Mouse (Mus musculus) cerebellum, postnatal 14 days (tissue): ENCODE measurements around the gene Srek1ip1.
A peak's percentile ranks its signal among the peaks of the same experiment; 100 is the strongest.

Experiments used
- DNase-seq, 2 experiments: peaks; one replicate each; pipeline ENCODE4 v3.0.0; 2021; ENCODE audit warnings: mixed read lengths in 2 of 2

Gene Srek1ip1

GRCm38 (mm10) chr13:104843295-104844089, 51.2 kb downstream of the Srek1ip1 start:
- no peak for DNase-seq

- no peak for DNase-seq
Measured at GRCm38 (mm10) chr13:104853645-104854044, 61.4 kb downstream of the Srek1ip1 start.

GRCm38 (mm10) chr13:104863127-104863979, 71.1 kb downstream of the Srek1ip1 start, which contains the start of gene Shisal2b:
Gene Shisal2b (minus strand): TSS chr13:104863893.
- peak; percentile 70 to 73 for DNase-seq

GRCm38 (mm10) chr13:104866726-104867125, 74.4 kb downstream of the Srek1ip1 start:
- peak; percentile 40 to 43 for DNase-seq

- no peak for DNase-seq
Measured at GRCm38 (mm10) chr13:104869907-104870306, 77.6 kb downstream of the Srek1ip1 start.

GRCm38 (mm10) chr13:104878508-104878907, 86.2 kb downstream of the Srek1ip1 start:
- no peak for DNase-seq

- no peak for DNase-seq
Measured at GRCm38 (mm10) chr13:104883566-104884249, 91.4 kb downstream of the Srek1ip1 start.

- DNase-seq, result no peak
Measured at GRCm38 (mm10) chr13:104886308-104887032, 94.2 kb downstream of the Srek1ip1 start.
